Mouse (Mus musculus): Measurements from ENCODE around the gene Slit3. TPM values are rescaled to one million over a fixed set of nuclear protein-coding genes. Genes with fewer than 3 reads are reported as not detected.
A peak's percentile ranks its signal among the peaks of the same experiment; 100 is the strongest.

The Slit3 gene
- total and polyA plus RNA-seq, 3 experiments = 0.55 to 4.8 (median 2.8) TPM

DNA sequence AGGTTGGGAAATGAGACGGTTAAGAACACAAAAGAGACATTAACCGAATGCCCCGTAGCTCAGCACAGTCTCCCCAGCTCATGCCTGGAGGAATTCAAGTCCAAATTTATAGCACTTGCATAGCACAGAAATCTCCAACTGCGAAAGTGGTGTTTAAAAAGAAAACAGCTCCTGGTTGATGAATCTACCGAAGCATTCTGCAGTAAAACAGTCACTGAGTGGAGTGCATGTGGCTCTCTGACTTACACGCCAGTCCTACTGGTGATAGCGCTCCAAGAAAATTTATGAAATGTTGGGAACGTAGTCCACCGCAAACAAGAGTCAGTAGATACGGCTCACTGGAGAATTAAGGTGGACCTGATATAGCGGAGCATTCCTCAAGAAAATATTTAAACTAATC, 35.7 kb upstream of the Slit3 start:
- Histone ChIP-seq H3K27ac (ENCODE audit: insufficient read depth, low read depth) (no peak overlapping the region), H3K4me2 (ENCODE audit: insufficient read depth, low read depth, poor library complexity, severe bottlenecking) (no peak overlapping the region), H3K9me3 (replicated peaks; ENCODE audit: low read length) (no peaks in the 10 kb centered on the region), H3K27me3 (replicated peaks) (peaks cover 3% of the 10 kb centered on the region), H3K36me3 (replicated peaks in 1 of 2; ENCODE audit: control insufficient read depth in 1 of 2, insufficient read depth in 1 of 2, low read length in 1 of 2) (no peaks in the 10 kb centered on the region), H3K4me1 (ENCODE audit: control insufficient read depth in 1 of 2, insufficient read depth in 2 of 2) (peaks cover 29 to 95% of the 10 kb centered on the region in 2 experiments), H3K4me3 (replicated peaks in 1 of 3; ENCODE audit: low read depth in 2 of 3, low read length in 2 of 3, poor library complexity in 1 of 3) (no peak overlapping the region), H3K9ac (ENCODE audit: insufficient read depth, low read depth) (no peak overlapping the region), H3K79me2 (replicated peaks; ENCODE audit: control insufficient read depth, extremely low read depth, insufficient read depth, poor library complexity, severe bottlenecking) (no peaks in the 10 kb centered on the region)
- dilution Hi-C loops (cut with MboI; ENCODE audit: extremely low pct_ligation_motif_present, extremely low pct_unique_long_range_greater_than_20kb, low sequenced_read_pairs) (no loop called here), in situ Hi-C loops (cut with MboI; ENCODE audit: low pct_ligation_motif_present, low pct_unique_long_range_greater_than_20kb, low sequenced_read_pairs) (loop anchor here (25.0 kb wide), 1 partner anchor 198 kb away; no protein-coding TSS in a partner anchor)
- no peak for DNase-seq (ENCODE audit: extremely low read depth)
- TF ChIP-seq ZMIZ1 (IDR thresholded peaks at IDR 0.05; ENCODE audit: low read depth, low read length) (no peak), NRF1 (IDR thresholded peaks at IDR 0.05; ENCODE audit: low read depth, low read length) (no peak), PAX5 (IDR thresholded peaks at IDR 0.05; ENCODE audit: low read length) (no peak), TBP (conservative IDR thresholded peaks at IDR 0.05; ENCODE audit: low read depth, low read length) (no peak), GABPA (IDR thresholded peaks at IDR 0.05; ENCODE audit: insufficient replicate concordance, low read depth, low read length) (no peak), KAT2A (IDR thresholded peaks at IDR 0.05; ENCODE audit: insufficient replicate concordance, low read length) (no peak)

DNA sequence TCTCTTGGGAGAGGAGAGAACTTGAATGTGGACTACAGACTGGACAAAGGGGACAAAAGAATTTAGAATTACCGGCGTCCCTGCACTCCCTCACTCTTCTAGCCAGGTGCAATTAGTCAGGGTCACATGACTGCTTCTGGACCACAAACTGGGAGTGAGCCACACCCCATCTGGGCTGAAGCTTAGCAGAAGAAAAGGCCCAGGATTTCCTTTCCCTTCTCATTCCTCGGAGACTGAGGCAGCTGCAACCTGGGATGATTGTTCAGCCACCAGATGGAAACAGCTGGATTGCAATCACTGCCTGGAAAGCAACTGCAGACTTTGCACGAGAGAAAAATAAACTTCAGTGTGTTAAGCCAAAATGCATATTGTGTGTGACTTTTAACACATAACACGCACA, 35.0 kb upstream of the Slit3 start:
- TF ChIP-seq USF2 (conservative IDR thresholded peaks at IDR 0.05; ENCODE audit: low read depth, low read length) = peak; percentile 46; the same call in 1 of the 2 replicates
- TF ChIP-seq USF1 (IDR thresholded peaks at IDR 0.05; ENCODE audit: low read depth, low read length) = peak; percentile 11; the same call in 1 of the 2 replicates
- TF ChIP-seq ZMIZ1 (IDR thresholded peaks at IDR 0.05; ENCODE audit: low read depth, low read length) = no peak
- no peak for TF ChIP-seq MAX (IDR thresholded peaks at IDR 0.05; ENCODE audit: low read length)
- dilution Hi-C loops (cut with MboI; ENCODE audit: extremely low pct_ligation_motif_present, extremely low pct_unique_long_range_greater_than_20kb, low sequenced_read_pairs) = no loop called here
- no peak overlapping the region for H3K4me2 ChIP-seq (ENCODE audit: insufficient read depth, low read depth, poor library complexity, severe bottlenecking)

GRCm38 (mm10) chr11:35087454-35087853, 33.6 kb upstream of the Slit3 start:
- peaks cover 4% of the 10 kb centered on the region for H3K9me3 ChIP-seq (replicated peaks; ENCODE audit: low read length)
- dilution Hi-C loops (cut with MboI; ENCODE audit: extremely low pct_ligation_motif_present, extremely low pct_unique_long_range_greater_than_20kb, low sequenced_read_pairs) (no loop called here), in situ Hi-C loops (cut with MboI; ENCODE audit: low pct_ligation_motif_present, low pct_unique_long_range_greater_than_20kb, low sequenced_read_pairs) (loop anchor here (25.0 kb wide), 1 partner anchor 200 kb away; no protein-coding TSS in a partner anchor)
- H3K36me3 ChIP-seq (replicated peaks in 1 of 2; ENCODE audit: control insufficient read depth in 1 of 2, insufficient read depth in 1 of 2, low read length in 1 of 2) = no peaks in the 10 kb centered on the region
- H3K27me3 ChIP-seq (replicated peaks) = peaks cover 3% of the 10 kb centered on the region
- TF ChIP-seq SIN3A (IDR thresholded peaks at IDR 0.05; ENCODE audit: low read length) (no peak), BHLHE40 (IDR thresholded peaks at IDR 0.05; ENCODE audit: low read depth, low read length) (peak; percentile 58), MAFK (IDR thresholded peaks at IDR 0.05; ENCODE audit: insufficient replicate concordance, low read length) (0 out of 2 replicates have a peak, but pooled peaks have one; percentile 6), IRF4 (IDR thresholded peaks at IDR 0.05; ENCODE audit: low read depth, low read length) (0 out of 2 replicates have a peak, but pooled peaks have one; percentile 14), EP300 (IDR thresholded peaks at IDR 0.05; ENCODE audit: low read length) (peak; percentile 45; the same call in 1 of the 2 replicates), JUN (IDR thresholded peaks at IDR 0.05; ENCODE audit: insufficient read depth, low read depth, low read length) (no peak), TCF12 (IDR thresholded peaks at IDR 0.05; ENCODE audit: low read depth, low read length) (no peak)
- H3K4me1 ChIP-seq (ENCODE audit: control insufficient read depth in 1 of 2, insufficient read depth in 2 of 2) = peaks cover 33 to 91% of the 10 kb centered on the region in 2 experiments
- H3K9ac ChIP-seq (ENCODE audit: insufficient read depth, low read depth) = no peak overlapping the region
- no peak overlapping the region for H3K27ac ChIP-seq (ENCODE audit: insufficient read depth, low read depth)
- no peak overlapping the region for H3K4me3 ChIP-seq (replicated peaks in 1 of 3; ENCODE audit: low read depth in 2 of 3, low read length in 2 of 3, poor library complexity in 1 of 3)
- H3K79me2 ChIP-seq (replicated peaks; ENCODE audit: control insufficient read depth, extremely low read depth, insufficient read depth, poor library complexity, severe bottlenecking) = no peaks in the 10 kb centered on the region
- DNase-seq (ENCODE audit: extremely low read depth) = no peak
- H3K4me2 ChIP-seq (ENCODE audit: insufficient read depth, low read depth, poor library complexity, severe bottlenecking) = no peak overlapping the region

More for the DNA sequence above, 35.0 kb upstream of the Slit3 start:
- in situ Hi-C loops (cut with MboI; ENCODE audit: low pct_ligation_motif_present, low pct_unique_long_range_greater_than_20kb, low sequenced_read_pairs) = loop anchor here (25.0 kb wide), 1 partner anchor 199 kb away; no protein-coding TSS in a partner anchor
- Histone ChIP-seq H3K27ac (ENCODE audit: insufficient read depth, low read depth) (no peak overlapping the region), H3K4me3 (replicated peaks in 1 of 3; ENCODE audit: low read depth in 2 of 3, low read length in 2 of 3, poor library complexity in 1 of 3) (no peak overlapping the region), H3K9me3 (replicated peaks; ENCODE audit: low read length) (no peaks in the 10 kb centered on the region), H3K79me2 (replicated peaks; ENCODE audit: control insufficient read depth, extremely low read depth, insufficient read depth, poor library complexity, severe bottlenecking) (no peaks in the 10 kb centered on the region), H3K36me3 (replicated peaks in 1 of 2; ENCODE audit: control insufficient read depth in 1 of 2, insufficient read depth in 1 of 2, low read length in 1 of 2) (no peaks in the 10 kb centered on the region), H3K27me3 (replicated peaks) (peaks cover 3% of the 10 kb centered on the region), H3K4me1 (ENCODE audit: control insufficient read depth in 1 of 2, insufficient read depth in 2 of 2) (peaks cover 32 to 94% of the 10 kb centered on the region in 2 experiments), H3K9ac (ENCODE audit: insufficient read depth, low read depth) (no peak overlapping the region)
- DNase-seq (ENCODE audit: extremely low read depth) = no peak
